Mouse (Mus musculus) erythroblast, embryonic 14.5 days (primary cell): Measurements from ENCODE around the gene Ppfibp1. TPM values are rescaled to one million over a fixed set of nuclear protein-coding genes. Genes with fewer than 3 reads are reported as not detected.

Experiments
- H3K27me3 ChIP-seq: 2 replicates; pipeline ENCODE4 v1.6.1; 2012; ENCODE audit warnings: inconsistent platforms; ENCODE audit not compliant: control insufficient read depth
- H3K36me3 ChIP-seq: 2 replicates; pipeline ENCODE4 v1.6.1; 2012; ENCODE audit warnings: mild to moderate bottlenecking, inconsistent platforms; ENCODE audit not compliant: control insufficient read depth
- H3K4me1 ChIP-seq: 2 replicates; pipeline ENCODE4 v1.6.1; 2012; ENCODE audit warnings: inconsistent platforms; ENCODE audit not compliant: control insufficient read depth
- H3K4me3 ChIP-seq: replicated peaks from 2 replicates; pipeline ENCODE3; 2012; ENCODE audit warnings: moderate library complexity, mild to moderate bottlenecking, inconsistent platforms
- H3K9me3 ChIP-seq: 2 replicates; pipeline ENCODE4 v1.6.1; 2012; ENCODE audit warnings: low read length, inconsistent platforms, mixed read lengths; ENCODE audit not compliant: control insufficient read depth
- GATA1 ChIP-seq: IDR thresholded peaks from 2 replicates; pipeline ENCODE4 v1.6.1; 2012; ENCODE audit warnings: low read length, inconsistent platforms, mixed read lengths
- TAL1 ChIP-seq: IDR thresholded peaks from 3 replicates; pipeline ENCODE4 v1.6.1; 2012; ENCODE audit warnings: low read length, inconsistent platforms, mixed read lengths
- polyA plus RNA-seq: library from polyadenylated mRNA; stranded (reverse); fragments of >175 nt; gene quantifications from 2 replicates; pipeline ENCODE4 v1.2.3, GENCODE M21; 2012

Ppfibp1 gene
- polyA plus RNA-seq, 1 experiment: not detected

DNA sequence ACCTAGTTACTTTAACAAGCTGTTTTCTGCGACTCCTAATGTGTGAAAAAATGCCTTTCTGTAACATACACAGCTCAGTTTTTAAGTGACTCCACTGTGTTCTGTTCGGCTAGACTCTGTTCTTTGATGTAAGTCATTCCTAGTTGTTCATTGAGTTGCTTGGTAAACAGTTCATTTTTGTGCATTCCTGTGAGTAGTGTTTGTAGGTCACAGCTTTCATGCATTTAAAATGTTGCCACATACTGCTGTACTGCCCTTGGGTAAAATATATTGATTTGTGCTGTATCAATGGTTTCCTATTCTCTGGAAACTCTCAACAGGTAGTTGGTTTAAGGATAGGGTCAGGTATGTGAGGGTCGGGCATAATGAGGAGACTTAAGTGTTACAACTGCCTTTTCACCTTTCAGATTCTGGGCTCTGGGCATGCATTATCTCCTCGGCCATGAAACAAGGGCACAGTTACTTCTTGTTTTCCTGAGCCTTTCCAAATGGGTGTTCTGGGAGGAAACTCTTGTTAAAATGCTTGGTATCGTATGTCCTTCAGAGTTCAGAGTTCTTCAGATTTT lies 38.2 kb downstream of the Ppfibp1 start:
- Histone ChIP-seq H3K36me3 (no peaks in the 10 kb centered on the region), H3K4me1 (no peaks in the 10 kb centered on the region), H3K27me3 (no peaks in the 10 kb centered on the region), H3K4me3 (no peak overlapping the region), H3K9me3 (no peaks in the 10 kb centered on the region)
- TF ChIP-seq TAL1 (no peak), GATA1 (no peak)

DNA sequence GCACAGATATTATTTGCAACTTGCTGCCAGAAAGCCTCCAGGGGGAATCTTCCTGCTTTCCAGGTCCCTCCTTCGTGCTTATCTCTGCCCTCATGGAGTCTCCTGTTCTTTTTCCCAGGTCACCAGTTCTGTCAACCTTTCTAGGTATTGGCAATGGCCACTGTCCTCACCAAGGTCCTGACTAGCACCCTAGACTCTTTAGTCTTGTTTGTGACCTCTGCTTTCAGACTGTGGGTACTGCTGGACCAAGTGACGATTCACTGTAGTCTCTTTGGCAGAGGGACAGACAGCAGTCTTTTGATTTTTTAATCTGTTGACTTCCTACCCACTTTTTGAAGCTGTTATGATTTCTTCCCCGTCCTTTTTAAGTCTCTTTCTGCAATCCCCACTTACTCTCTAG lies 39.8 kb downstream of the Ppfibp1 start:
- TF ChIP-seq TAL1 (no peak), GATA1 (no peak)
- no peaks in the 10 kb centered on the region for H3K4me1 ChIP-seq
- no peaks in the 10 kb centered on the region for H3K36me3 ChIP-seq
- no peaks in the 10 kb centered on the region for H3K27me3 ChIP-seq
- H3K9me3 ChIP-seq: no peaks in the 10 kb centered on the region
- no peak overlapping the region for H3K4me3 ChIP-seq

DNA sequence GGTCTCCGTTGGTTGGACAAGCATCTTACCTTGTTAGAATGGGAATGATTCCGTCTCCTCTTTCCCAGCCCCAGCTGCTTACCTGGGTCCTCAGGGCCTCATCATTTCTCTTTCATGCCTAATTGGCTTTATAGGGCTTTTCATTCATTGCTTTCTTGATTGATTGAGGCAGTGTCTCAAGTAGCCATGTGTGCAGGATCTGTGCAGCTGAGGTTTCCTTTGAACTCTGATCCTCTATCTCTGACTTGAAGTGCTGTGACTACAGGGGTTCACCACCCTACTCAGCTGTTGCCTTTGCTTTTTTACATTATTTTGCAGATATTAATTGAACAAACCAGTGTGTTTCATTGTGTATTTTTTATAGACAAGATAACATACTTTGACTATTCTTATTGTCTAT lies 40.7 kb downstream of the Ppfibp1 start:
- no peak overlapping the region for H3K4me3 ChIP-seq
- H3K9me3 ChIP-seq: no peaks in the 10 kb centered on the region
- TF ChIP-seq GATA1 (no peak), TAL1 (no peak)
- no peaks in the 10 kb centered on the region for H3K36me3 ChIP-seq
- no peaks in the 10 kb centered on the region for H3K4me1 ChIP-seq
- H3K27me3 ChIP-seq: no peaks in the 10 kb centered on the region

DNA sequence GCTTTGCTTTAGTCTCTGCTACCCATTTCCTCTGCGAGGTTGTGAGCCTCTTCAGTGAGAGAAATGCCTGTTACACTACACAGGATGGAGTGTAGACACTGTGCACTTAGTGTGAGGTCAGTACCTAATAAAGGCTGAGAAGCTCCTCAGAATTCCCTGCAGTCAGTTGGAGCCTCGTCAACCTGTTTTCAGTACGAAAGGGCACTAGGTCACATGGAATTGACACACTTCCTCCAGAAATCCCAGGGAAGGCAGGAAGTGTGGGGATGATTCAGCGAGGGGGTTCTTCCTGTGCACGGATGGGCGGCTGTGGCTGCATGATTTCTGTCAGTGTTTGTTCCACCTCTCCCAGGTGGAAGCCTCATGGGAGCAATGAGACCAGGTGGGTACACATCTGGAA lies 44.8 kb downstream of the Ppfibp1 start:
- H3K27me3 ChIP-seq: no peaks in the 10 kb centered on the region
- TF ChIP-seq TAL1 (no peak), GATA1 (no peak)
- H3K36me3 ChIP-seq: no peaks in the 10 kb centered on the region
- H3K9me3 ChIP-seq: no peaks in the 10 kb centered on the region
- H3K4me3 ChIP-seq: no peak overlapping the region
- no peaks in the 10 kb centered on the region for H3K4me1 ChIP-seq

DNA sequence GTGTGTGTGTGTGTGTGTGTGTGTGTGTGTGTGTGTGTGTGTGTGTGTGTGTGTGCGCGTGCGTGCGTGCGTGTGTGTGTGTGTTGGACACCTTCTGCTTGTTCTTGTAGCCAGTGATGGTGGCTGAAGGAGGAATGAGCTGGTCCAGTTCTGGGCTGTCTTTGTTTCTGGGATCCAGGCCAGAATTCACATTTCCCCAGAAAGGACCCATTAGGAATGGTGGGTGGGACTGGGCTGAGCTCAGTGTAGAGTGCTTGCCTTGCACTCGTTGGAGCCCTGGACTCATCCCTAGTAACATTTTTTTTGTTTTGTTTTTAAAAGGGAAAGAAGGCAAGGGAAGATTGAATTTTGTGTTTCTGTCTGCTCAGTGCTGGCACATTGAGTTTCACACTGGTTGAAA lies 47.7 kb downstream of the Ppfibp1 start:
- Histone ChIP-seq H3K9me3 (no peaks in the 10 kb centered on the region), H3K27me3 (no peaks in the 10 kb centered on the region), H3K4me3 (no peak overlapping the region), H3K4me1 (no peaks in the 10 kb centered on the region), H3K36me3 (no peaks in the 10 kb centered on the region; the same call in 1 of the 2 replicates)
- no peak for TF ChIP-seq GATA1
- TF ChIP-seq TAL1: no peak

DNA sequence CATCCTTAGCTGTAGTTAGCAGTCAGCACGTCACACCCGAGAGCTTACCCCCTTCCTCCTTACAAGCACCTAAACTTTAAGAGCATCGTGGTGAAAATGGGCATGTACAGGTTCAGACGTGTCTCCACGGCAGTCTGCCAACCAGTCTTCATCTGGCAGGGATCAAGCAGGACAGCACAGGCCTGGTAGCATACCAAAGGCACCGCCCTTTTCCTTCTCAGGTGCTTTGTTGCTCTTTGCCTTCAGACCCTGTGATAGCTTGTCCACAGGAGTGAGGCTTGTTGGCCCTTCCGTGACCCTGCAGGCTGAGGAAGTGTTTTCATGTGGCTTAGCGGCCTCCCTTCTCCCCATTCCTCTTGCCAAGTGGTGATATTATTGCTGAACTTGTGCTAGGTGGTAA lies 50.7 kb downstream of the Ppfibp1 start:
- H3K27me3 ChIP-seq: no peaks in the 10 kb centered on the region
- H3K4me1 ChIP-seq: no peaks in the 10 kb centered on the region
- TF ChIP-seq GATA1 (no peak), TAL1 (no peak)
- no peak overlapping the region for H3K4me3 ChIP-seq
- no peaks in the 10 kb centered on the region for H3K9me3 ChIP-seq
- no peaks in the 10 kb centered on the region; the same call in 1 of the 2 replicates for H3K36me3 ChIP-seq

DNA sequence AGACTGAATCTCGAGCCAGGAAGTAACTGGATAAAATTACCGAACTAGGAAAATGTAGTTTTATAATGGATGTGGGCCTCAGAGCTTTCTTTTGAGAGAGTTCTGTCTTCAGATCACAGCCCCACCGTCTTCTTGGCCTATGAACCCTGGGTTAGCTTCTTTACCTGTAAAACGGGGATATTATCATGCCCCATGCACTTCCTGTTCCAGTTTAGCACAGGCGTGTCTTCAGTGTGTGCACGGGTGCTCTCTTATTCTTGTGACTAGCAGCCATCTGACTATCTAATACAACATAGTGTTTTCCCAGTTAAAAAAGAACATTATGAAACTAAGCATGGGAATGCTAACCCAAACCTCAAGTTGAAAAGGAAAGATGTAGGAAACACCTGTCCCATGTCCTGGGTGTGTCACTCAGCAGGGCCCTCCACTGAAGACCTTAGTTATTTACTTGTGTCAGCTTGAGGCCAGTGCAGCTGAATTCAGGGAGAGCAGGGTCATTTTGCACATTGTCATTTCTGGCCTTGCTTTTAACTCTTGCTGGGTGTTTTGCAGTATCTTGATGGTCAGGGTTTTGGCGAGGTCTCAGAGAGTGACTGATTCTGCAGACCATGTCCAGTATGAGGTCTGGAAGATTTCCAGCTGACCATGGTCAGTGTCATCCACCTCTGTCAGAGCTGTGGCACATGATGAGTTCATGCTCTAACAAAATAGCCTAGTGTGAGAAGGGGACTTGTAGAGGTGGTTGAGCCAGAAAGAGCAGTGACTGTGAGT lies 53.4 kb downstream of the Ppfibp1 start:
- TF ChIP-seq GATA1 (no peak), TAL1 (no peak)
- Histone ChIP-seq H3K4me1 (peaks cover 8% of the 10 kb centered on the region), H3K9me3 (no peaks in the 10 kb centered on the region), H3K4me3 (no peak overlapping the region), H3K27me3 (no peaks in the 10 kb centered on the region), H3K36me3 (no peaks in the 10 kb centered on the region; the same call in 1 of the 2 replicates)

DNA sequence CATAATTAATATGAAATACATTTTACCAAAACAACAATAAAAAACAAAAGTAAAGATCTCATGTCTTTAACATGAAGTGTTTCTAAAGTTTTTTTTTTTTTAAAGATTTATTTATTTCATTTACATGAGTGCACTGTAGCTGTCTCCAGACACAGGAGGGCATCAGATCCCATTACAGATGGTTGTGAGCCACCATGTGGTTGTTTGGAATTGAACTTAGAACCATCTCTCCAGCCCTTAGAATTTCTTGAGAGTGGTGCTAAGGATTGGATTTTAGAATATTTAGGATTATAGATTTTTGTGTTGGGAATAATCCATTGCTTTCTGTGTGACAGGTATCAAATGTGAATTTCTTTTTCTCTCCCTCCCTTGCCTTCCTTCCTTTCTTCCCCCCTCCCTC lies 55.7 kb downstream of the Ppfibp1 start:
- H3K9me3 ChIP-seq: no peaks in the 10 kb centered on the region
- H3K36me3 ChIP-seq: no peaks in the 10 kb centered on the region; the same call in 1 of the 2 replicates
- peaks cover 12% of the 10 kb centered on the region for H3K4me1 ChIP-seq
- TF ChIP-seq TAL1: no peak
- TF ChIP-seq GATA1: no peak
- no peak overlapping the region for H3K4me3 ChIP-seq
- no peaks in the 10 kb centered on the region for H3K27me3 ChIP-seq

DNA sequence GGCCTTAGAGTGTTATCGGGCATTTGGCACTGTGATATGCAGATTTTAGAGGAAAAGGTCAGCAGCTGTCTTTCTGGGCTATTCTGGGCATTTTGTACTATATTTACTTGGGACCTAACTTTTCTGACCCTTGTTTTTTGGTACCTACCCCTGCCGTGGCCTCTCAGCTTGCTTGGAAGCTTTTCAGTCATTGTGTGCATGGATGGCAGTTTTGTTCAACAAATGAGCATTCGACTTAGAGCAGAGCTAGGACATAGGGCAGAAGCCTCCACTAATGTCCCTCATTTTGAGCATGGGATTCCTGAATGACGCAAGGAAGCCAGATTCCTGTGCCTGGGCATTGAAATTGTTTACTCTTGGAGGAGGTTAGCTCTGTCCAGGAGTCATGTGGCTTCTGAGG lies 56.5 kb downstream of the Ppfibp1 start:
- Histone ChIP-seq H3K4me3 (no peak overlapping the region), H3K4me1 (peaks cover 14% of the 10 kb centered on the region), H3K36me3 (no peaks in the 10 kb centered on the region), H3K27me3 (no peaks in the 10 kb centered on the region), H3K9me3 (no peaks in the 10 kb centered on the region)
- TF ChIP-seq GATA1 (no peak), TAL1 (no peak)
